Mouse (Mus musculus) forelimb bud, embryonic 11.5 days (tissue): ENCODE results near the gene Mef2a.
A peak's percentile ranks its signal among the peaks of the same experiment; 100 is the strongest.

ENCODE experiments used
- DNase-seq: peaks from one replicate; pipeline ENCODE4 v3.0.0-alpha.2; 2012; ENCODE audit warnings: low read depth, low spot score

Gene Mef2a

GRCm38 (mm10) chr7:67372729-67373583 is at the start of gene Mef2a:
Gene Mef2a (minus strand): TSS chr7:67372858.
- DNase-seq, result peak; percentile 96

GRCm38 (mm10) chr7:67421476-67422186 is 49.0 kb upstream of the Mef2a start:
- DNase-seq, result no peak

DNA sequence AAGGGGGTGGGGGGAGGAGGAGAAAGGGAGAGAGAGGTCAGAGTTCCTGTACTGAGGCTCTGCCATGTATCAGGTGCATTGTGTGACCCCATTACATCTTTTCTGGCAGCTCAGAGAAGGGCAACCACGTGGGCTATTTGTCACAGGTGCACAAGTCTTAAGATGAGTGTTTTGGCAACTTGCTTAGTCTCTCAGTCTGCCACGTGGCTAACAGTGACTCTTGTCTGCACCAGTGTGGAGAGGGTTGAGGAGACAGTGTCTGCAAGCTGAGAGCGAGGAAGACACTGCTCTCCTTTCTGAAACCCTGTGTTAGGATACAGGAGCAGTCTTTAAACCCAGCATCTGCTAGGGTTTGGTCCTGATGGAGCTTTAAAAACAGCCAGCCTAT is 48.4 kb upstream of the Mef2a start:
- no peak for DNase-seq

- no peak for DNase-seq
Measured at GRCm38 (mm10) chr7:67419591-67420314, 47.1 kb upstream of the Mef2a start.

- no peak for DNase-seq
Measured at GRCm38 (mm10) chr7:67418122-67418521, 45.5 kb upstream of the Mef2a start.

- DNase-seq, result no peak
Measured at GRCm38 (mm10) chr7:67414766-67415165, 42.1 kb upstream of the Mef2a start.

- DNase-seq, result no peak
Measured at GRCm38 (mm10) chr7:67412686-67413085, 40.0 kb upstream of the Mef2a start.

DNA sequence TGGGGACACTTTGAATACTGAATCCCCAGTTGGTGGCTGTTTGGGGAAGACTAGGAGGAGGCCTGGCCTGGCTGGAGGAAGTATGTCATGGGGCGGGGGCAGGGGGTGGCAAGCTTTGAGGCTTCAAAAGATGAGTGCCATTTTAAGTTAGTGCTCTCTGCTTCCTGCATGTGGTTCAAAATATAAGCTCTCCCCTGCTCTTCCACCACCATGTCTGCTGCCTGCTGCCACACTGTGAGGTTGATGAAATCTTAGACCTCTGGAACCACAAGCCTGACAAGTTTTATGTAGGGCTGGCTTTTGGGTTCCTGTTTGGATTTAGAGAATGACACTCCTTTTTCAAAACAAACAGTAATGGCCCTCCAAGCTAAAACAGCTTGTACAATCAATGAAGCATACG is 34.4 kb upstream of the Mef2a start:
- DNase-seq, result no peak

- DNase-seq, result no peak
Measured at GRCm38 (mm10) chr7:67404176-67404575, 31.5 kb upstream of the Mef2a start.

DNA sequence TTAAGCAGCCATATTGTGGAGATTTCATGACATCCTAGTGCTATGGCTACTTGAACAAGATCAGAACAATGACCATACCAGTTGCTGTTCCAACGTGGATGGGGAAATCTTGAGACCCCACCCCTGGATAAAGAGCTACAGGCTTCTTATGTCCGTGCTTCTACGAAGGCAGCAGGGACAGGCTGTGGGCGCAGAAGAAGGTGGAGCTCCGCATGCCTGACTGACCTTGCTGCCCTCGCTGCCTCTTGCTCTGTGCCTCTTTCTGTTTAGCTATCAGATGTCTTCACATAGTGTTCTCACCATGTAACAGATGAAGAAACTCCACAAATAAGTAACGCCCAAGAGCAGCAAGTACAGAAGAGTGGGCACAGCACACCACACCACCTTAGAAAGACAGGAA is 29.7 kb upstream of the Mef2a start:
- no peak for DNase-seq

DNA sequence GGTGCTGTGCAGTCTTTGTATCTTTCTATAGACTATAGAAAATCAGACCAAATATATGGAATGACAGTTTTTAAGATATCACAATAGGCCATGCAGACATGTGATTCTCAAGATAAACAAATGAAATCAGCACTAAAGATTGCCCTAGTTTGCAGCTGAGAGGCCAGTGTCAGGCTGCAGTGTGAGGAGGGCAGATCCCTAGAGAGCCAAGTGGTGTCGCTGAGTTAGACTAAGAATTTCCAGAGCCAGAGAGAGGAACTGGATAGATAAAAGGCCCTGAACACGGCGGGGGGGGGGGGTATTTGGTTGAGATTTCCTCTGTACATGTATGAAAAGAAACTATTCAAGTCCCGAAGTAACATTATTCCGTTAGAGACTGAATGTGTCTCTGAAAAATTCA is 28.7 kb upstream of the Mef2a start:
- DNase-seq, result no peak

GRCm38 (mm10) chr7:67390760-67391159 is 18.1 kb upstream of the Mef2a start:
- no peak for DNase-seq

- DNase-seq, result no peak
Measured at GRCm38 (mm10) chr7:67390095-67390494, 17.4 kb upstream of the Mef2a start.

DNA sequence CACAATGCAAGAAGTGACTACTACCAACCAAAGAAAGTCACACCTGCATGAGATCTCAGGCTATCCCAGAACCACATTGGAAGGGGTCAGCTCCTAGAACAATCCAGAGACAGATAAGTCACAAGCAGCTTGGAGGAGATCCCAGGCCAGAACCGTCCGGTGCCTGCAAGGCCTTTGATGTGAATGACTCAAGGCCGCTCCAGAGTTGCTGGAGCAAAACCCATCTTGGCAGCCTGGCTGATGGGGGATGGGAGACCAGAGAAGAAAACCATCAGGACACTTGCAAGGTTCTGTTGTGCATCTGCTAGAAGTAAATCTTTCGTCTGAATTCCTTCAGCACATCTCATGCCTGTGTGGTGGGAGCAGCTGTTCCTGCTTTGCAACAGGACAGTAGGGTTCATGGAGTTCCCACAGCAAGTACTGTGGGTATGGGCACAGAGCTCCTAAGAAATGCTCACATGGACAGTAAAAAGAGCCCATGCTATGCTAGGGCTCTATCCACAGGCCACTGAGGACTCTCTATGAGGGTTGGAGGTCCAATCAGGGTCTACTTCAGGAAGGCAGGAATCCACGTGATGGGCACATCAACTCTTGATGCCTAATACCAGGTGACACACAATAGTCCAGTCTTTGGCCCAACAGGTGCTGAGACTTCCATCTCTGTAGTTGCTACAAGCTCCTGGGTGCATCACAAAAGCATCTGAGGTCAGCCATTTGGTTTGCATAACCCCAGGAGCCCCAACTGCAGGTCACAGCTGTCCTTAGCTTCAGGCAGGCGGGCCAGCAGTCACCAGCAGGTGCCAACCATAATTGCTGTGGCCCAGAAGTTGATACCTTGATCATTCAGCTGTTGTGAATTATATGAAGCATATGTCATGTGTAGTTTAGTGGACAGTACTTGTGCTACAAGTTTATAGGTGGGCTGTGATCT is 12.5 kb upstream of the Mef2a start:
- no peak for DNase-seq

GRCm38 (mm10) chr7:67380174-67381129 is 7.8 kb upstream of the Mef2a start:
- DNase-seq, result no peak

DNA sequence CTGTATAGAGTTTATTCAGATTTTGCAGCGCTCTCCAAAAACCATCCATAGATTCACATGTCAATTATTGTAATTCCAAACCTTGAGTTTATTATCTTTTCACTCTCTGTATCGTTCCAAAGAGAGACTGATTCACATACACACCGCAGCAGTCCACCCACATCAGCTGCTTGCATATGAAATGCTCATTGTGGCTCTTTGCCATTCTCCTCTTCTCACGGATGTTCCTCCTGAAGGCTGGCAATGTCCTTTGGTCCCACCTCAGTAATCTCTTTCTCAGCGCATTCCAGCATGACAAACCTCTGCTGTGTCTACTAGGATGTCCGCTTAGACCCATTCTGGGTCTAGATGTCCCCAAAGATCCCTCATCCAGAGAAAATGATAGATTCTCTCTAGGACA is 4.1 kb upstream of the Mef2a start:
- DNase-seq, result no peak

- DNase-seq, result no peak
Measured at GRCm38 (mm10) chr7:67373975-67374374, 1.3 kb upstream of the Mef2a start.

- DNase-seq, result no peak
Measured at GRCm38 (mm10) chr7:67373584-67373960, 914 bp upstream of the Mef2a start.

DNA sequence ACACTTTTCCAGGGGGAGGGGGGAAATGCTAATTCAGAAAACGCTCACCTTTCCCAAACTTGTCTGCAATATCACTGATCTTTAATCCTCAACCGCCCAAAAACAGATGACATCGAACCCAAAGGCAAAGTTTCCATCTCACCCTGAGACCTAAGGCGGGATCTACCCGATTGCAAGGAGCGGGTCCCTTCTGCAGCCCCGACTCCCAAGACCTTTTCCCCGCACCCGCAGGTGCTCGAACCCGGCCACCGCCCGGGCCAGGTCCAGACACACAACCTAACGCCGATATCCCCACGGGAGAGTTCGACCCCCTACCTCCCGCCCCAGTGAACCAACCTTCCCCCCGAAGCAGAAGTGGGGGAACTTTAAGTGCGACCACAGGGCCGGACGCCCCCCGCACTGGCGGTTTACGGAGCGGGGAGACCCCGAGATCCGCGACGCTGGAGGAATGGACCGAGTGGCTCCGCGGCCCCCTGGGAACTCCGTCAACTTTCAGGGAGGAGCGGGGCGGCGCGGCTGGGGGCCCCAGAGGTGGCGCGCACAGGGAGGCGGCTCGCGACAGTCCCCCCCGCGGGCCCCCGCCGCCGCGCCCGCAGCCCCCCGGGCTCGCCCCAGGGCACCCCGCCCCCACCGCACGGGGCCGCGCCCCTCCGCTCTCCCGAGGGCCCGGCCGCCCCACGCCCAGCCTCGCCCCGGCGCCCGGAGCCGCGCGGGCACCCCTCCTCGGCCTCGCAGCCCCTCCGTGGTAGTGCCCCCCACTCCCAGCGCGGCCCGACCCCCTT is 576 bp downstream of the Mef2a start:
- peak; percentile 9 for DNase-seq
